Mouse (Mus musculus) ovary, postnatal 10 days (tissue): ENCODE results near the gene Smagp.

Experiments used
- DNase-seq: peaks from one replicate; pipeline ENCODE4 v3.0.0; 2022; ENCODE audit warnings: low spot score

Smagp gene

GRCm38 (mm10) chr15:100590436-100590835 is 46.3 kb downstream of the Smagp start:
- DNase-seq, result no peak

GRCm38 (mm10) chr15:100588297-100588696 is 48.4 kb downstream of the Smagp start:
- no peak for DNase-seq

- no peak for DNase-seq
Measured at GRCm38 (mm10) chr15:100587166-100587565, 49.6 kb downstream of the Smagp start.

DNA sequence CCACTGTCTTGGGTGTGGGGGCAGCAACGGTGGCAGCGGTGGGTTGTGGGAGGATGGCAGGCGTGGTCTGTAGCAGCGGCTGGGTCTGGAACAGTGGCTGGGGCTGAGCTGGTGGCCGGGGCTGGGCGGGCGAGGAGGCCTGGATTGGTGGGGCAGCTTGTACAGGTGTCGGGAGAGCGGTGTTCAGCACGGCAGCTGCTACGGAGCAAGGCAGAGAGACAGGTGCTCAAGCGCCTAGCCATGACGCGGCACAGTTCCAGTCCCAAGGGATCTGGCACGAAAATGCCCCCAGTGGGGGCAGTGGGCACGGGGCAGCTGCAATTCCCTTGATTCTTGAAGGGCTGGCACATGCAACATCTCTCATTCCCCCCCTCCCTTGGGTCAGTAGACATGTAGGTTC is 50.8 kb downstream of the Smagp start:
- no peak for DNase-seq

DNA sequence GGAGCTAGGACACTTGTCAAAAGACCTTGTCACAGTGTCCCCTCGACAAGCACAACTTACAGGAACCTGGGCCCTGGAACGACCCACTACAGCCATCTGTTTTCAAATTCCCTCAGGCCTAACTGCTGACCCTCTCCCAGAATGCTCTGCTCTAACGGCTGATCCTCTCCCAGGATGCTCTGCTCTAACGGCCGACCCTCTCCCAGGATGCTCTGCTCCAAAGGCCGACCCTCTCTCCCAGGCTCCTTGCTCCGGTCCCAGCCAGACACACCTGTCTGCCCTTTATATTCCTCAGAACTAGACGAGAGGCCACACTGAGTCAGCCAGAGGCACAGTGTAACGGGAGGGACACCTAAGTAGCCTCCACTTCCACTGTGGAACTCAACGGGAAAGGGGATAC is 56.6 kb downstream of the Smagp start:
- no peak for DNase-seq

- no peak for DNase-seq
Measured at GRCm38 (mm10) chr15:100577972-100578371, 58.8 kb downstream of the Smagp start.

DNA sequence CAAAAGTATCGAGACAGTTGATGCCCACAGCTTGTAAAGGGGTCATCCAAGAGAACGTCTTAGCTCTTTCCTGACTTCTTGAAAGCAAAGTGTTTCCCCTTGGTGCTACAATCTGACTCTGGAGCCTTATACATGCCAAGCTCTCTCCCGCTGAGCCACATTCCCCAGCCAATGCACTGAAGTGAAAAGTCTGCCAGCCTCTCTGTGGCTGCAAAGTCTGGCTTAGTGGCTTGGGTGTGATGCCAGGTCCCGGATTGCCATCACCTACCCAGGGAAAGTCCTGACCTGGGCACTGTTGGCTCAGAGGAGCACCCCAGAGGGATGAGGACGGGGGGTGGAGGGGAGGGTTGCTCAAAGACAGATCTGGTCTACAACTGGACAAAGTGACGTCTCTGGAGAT is 59.9 kb downstream of the Smagp start:
- no peak for DNase-seq

- no peak for DNase-seq
Measured at GRCm38 (mm10) chr15:100576392-100576791, 60.3 kb downstream of the Smagp start.

- DNase-seq, result no peak
Measured at GRCm38 (mm10) chr15:100575366-100575765, 61.4 kb downstream of the Smagp start.

GRCm38 (mm10) chr15:100574378-100574777 is 62.4 kb downstream of the Smagp start:
- DNase-seq, result no peak

- no peak for DNase-seq
Measured at GRCm38 (mm10) chr15:100573946-100574345, 62.8 kb downstream of the Smagp start.
